Mouse (Mus musculus): ENCODE data around the gene Xxylt1. TPM values are rescaled to one million over a fixed set of nuclear protein-coding genes. Genes with fewer than 3 reads are reported as not detected.
A peak's percentile ranks its signal among the peaks of the same experiment; 100 is the strongest.

Xxylt1 gene
- polyA plus RNA-seq, 1 experiment from 2014 or later, result 13.7 TPM

DNA sequence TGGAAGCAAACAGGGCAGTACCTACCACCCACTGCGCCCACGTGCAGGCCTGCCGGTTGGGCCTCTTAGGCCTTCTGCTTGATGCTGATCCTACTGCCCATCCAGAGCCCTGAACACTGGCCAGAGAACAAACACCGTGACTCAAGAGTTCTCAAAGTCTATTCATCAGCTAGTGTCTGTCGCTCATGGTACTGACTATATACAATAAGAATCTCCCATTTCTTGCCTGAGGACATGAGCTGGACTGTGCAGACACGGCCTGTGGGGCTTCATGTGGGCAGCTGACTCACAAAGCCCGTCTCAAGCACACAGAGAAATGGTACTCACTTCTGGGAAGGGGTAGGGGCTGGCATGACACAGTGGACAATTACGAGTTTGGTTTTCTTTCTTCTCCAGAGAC is 125.1 kb downstream of the Xxylt1 start:
- peak overlapping the region; percentile 52; the same call in 1 of the 2 replicates for H3K27ac ChIP-seq (ENCODE audit: low read length)
- 89% methylated on average over 8 of the region's 8 CpGs for WGBS
- H3K36me3 ChIP-seq (ENCODE audit: control insufficient read depth, insufficient read depth, low read length), result no peaks in the 10 kb centered on the region
- no peaks in the 10 kb centered on the region for H3K9me3 ChIP-seq (replicated peaks; ENCODE audit: control insufficient read depth, low read length, poor library complexity, severe bottlenecking)
- ATAC-seq, result no peak
- H3K4me2 ChIP-seq (ENCODE audit: low read length), result no peak overlapping the region
- no peaks in the 10 kb centered on the region for H3K27me3 ChIP-seq (ENCODE audit: control insufficient read depth, insufficient read depth, low read depth, low read length)
- no peak overlapping the region for H3K4me3 ChIP-seq (ENCODE audit: low read depth, low read length)
- H3K4me1 ChIP-seq (ENCODE audit: control insufficient read depth, insufficient read depth, low read length), result no peaks in the 10 kb centered on the region
- H3K9ac ChIP-seq (ENCODE audit: low read depth, low read length), result no peak overlapping the region

DNA sequence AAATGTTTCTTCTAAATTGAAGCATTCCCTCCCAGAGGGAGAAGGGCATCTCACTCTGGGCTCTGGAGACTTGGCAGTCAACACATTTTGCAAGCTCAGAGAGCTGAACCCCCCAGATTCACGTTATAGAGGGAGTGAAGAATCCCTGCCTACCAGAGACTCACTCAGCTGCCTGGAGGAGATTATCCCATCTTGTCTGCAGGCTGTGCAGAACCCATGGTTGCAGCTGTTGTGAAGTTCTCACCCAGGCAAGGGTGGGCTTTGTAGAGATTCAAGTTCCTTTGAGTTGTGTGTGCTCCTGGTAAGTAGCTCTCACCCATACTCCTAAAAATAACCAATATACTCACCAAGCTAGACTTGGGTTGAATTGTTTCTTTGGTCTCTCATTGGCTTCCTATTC is 132.6 kb downstream of the Xxylt1 start:
- no peak overlapping the region for H3K27ac ChIP-seq (ENCODE audit: low read length)
- WGBS, result 76% methylated on average over 1 of the region's 1 CpGs
- no peaks in the 10 kb centered on the region for H3K4me1 ChIP-seq (ENCODE audit: control insufficient read depth, insufficient read depth, low read length)
- H3K36me3 ChIP-seq (ENCODE audit: control insufficient read depth, insufficient read depth, low read length), result no peaks in the 10 kb centered on the region
- no peak overlapping the region for H3K4me2 ChIP-seq (ENCODE audit: low read length)
- H3K9ac ChIP-seq (ENCODE audit: low read depth, low read length), result no peak overlapping the region
- ATAC-seq, result no peak
- H3K9me3 ChIP-seq (replicated peaks; ENCODE audit: control insufficient read depth, low read length, poor library complexity, severe bottlenecking), result no peaks in the 10 kb centered on the region
- no peak overlapping the region for H3K4me3 ChIP-seq (ENCODE audit: low read depth, low read length)
- no peaks in the 10 kb centered on the region for H3K27me3 ChIP-seq (ENCODE audit: control insufficient read depth, insufficient read depth, low read depth, low read length)

DNA sequence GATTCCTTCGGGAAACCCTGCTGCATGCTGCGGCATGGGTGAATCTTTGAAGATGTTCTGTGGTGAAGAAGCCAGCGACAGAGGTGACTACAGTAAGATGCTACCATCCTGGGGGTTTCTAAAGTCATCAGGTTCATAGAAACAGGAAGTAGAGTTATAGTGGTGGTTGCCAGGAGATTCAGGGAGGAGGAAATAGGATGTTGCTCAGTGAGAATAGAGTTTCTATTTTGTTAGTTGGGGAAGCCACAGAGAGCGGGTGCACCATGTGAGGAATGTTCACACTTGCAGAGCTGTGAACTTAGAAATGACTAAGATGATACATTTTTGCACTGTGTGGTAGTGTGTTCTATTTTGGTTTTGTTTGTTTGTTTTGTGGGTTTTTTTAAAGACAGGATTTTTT is 133.0 kb downstream of the Xxylt1 start:
- no peak overlapping the region for H3K9ac ChIP-seq (ENCODE audit: low read depth, low read length)
- 90% methylated on average over 4 of the region's 4 CpGs for WGBS

DNA sequence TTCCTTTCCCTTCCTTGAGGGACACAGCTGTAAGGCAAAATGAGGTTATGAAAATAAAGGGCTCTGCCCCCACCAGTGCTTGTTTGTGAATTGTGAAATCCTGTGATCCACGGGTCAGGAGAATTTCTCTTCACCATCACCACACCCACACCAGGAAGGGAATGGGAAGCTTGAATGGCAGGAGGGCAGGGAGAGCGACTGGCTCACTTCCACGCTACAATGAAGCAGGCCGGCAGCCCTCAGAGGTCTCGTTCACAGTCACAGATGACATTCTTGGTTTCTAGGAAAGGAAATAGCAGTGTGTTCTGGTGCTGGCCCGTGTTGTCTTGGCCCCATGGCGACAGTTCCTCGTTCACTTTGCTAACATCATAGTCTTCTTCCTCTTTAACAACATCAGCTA is 136.3 kb downstream of the Xxylt1 start:
- no peak overlapping the region for H3K27ac ChIP-seq (ENCODE audit: low read length)
- no peaks in the 10 kb centered on the region for H3K27me3 ChIP-seq (ENCODE audit: control insufficient read depth, insufficient read depth, low read depth, low read length)
- H3K9me3 ChIP-seq (replicated peaks; ENCODE audit: control insufficient read depth, low read length, poor library complexity, severe bottlenecking), result no peaks in the 10 kb centered on the region
- no peaks in the 10 kb centered on the region for H3K36me3 ChIP-seq (ENCODE audit: control insufficient read depth, insufficient read depth, low read length)
- ATAC-seq, result no peak
- no peaks in the 10 kb centered on the region for H3K4me1 ChIP-seq (ENCODE audit: control insufficient read depth, insufficient read depth, low read length)
- no peak overlapping the region for H3K9ac ChIP-seq (ENCODE audit: low read depth, low read length)
- 85% methylated on average over 8 of the region's 8 CpGs for WGBS
- H3K4me3 ChIP-seq (ENCODE audit: low read depth, low read length), result no peak overlapping the region
- no peak overlapping the region for H3K4me2 ChIP-seq (ENCODE audit: low read length)

More for the DNA sequence above, 133.0 kb downstream of the Xxylt1 start:
- H3K4me1 ChIP-seq (ENCODE audit: control insufficient read depth, insufficient read depth, low read length), result no peaks in the 10 kb centered on the region
- H3K27ac ChIP-seq (ENCODE audit: low read length), result no peak overlapping the region
- no peak overlapping the region for H3K4me3 ChIP-seq (ENCODE audit: low read depth, low read length)
- no peaks in the 10 kb centered on the region for H3K36me3 ChIP-seq (ENCODE audit: control insufficient read depth, insufficient read depth, low read length)
- no peaks in the 10 kb centered on the region for H3K9me3 ChIP-seq (replicated peaks; ENCODE audit: control insufficient read depth, low read length, poor library complexity, severe bottlenecking)
- no peaks in the 10 kb centered on the region for H3K27me3 ChIP-seq (ENCODE audit: control insufficient read depth, insufficient read depth, low read depth, low read length)
- ATAC-seq, result no peak
- no peak overlapping the region for H3K4me2 ChIP-seq (ENCODE audit: low read length)

DNA sequence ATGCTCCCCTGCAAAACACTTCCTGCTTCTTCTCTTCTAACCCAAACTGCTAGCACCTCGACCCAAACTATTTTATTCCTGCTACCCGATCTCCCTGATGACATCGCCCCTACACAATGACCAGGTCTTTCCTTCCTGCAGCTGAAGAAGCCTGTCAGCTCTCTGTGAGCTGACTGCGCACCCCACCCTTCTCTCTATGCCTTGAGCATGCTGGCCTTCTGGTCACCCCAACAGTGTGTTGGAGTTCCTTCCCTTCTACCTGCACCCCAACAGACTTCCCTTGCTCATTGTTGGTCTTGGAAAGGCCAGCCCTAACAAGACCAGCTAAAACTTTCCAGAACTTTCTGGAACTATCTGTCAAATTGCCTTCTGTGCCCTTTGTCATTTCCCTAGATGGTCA is 137.3 kb downstream of the Xxylt1 start:
- H3K4me1 ChIP-seq (ENCODE audit: control insufficient read depth, insufficient read depth, low read length), result no peaks in the 10 kb centered on the region
- H3K27me3 ChIP-seq (ENCODE audit: control insufficient read depth, insufficient read depth, low read depth, low read length), result no peaks in the 10 kb centered on the region
- H3K27ac ChIP-seq (ENCODE audit: low read length), result no peak overlapping the region
- no peak overlapping the region for H3K4me2 ChIP-seq (ENCODE audit: low read length)
- no peaks in the 10 kb centered on the region for H3K36me3 ChIP-seq (ENCODE audit: control insufficient read depth, insufficient read depth, low read length)
- ATAC-seq, result no peak
- WGBS, result 86% methylated on average over 4 of the region's 4 CpGs
- H3K9ac ChIP-seq (ENCODE audit: low read depth, low read length), result no peak overlapping the region
- no peaks in the 10 kb centered on the region for H3K9me3 ChIP-seq (replicated peaks; ENCODE audit: control insufficient read depth, low read length, poor library complexity, severe bottlenecking)
- no peak overlapping the region for H3K4me3 ChIP-seq (ENCODE audit: low read depth, low read length)

DNA sequence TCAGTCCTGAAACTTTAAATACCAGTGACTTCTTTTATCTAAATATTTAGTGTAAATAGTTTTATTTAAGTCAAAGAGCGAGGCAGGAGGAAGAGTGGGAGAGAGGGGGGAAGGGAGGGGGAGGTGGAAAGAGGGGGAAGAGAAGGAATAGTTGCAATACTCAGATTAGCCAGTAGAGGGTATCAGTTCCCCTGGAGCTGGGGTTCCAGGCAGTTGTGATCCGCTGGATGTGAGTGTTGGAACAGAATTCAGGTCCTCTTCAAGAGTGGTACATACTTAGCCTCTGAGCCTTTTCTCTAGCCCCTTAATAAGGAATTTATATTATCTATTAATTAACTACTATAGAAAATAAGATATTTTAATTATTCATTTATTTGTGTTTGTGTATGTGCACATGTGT is 140.5 kb downstream of the Xxylt1 start:
- Histone ChIP-seq H3K27me3 (ENCODE audit: control insufficient read depth, insufficient read depth, low read depth, low read length) (no peaks in the 10 kb centered on the region), H3K4me2 (ENCODE audit: low read length) (no peak overlapping the region), H3K4me1 (ENCODE audit: control insufficient read depth, insufficient read depth, low read length) (no peaks in the 10 kb centered on the region), H3K9ac (ENCODE audit: low read depth, low read length) (no peak overlapping the region), H3K27ac (ENCODE audit: low read length) (no peak overlapping the region), H3K9me3 (replicated peaks; ENCODE audit: control insufficient read depth, low read length, poor library complexity, severe bottlenecking) (no peaks in the 10 kb centered on the region), H3K36me3 (ENCODE audit: control insufficient read depth, insufficient read depth, low read length) (no peaks in the 10 kb centered on the region), H3K4me3 (ENCODE audit: low read depth, low read length) (no peak overlapping the region)
- ATAC-seq, result no peak
- 77% methylated on average over 2 of the region's 2 CpGs for WGBS

DNA sequence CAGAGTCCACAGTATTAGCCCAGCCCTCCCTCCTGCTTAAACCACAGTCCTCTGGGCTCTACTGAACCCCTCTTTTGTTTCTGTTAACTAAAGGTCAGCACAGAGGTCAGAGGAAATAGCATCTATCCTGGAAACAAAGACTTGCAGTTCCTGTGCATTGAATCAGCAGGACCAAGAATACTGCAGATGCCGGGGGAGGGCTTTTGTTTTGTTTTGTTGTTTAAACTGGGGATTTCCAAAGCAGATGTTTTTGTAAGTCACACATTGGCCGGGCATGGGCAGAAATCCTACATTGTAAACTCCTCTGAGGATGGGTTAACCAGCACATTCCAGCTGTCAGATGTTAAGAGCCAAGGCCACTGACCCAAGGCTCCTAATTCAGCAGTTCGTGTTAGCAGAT is 141.3 kb downstream of the Xxylt1 start:
- Histone ChIP-seq H3K9me3 (replicated peaks; ENCODE audit: control insufficient read depth, low read length, poor library complexity, severe bottlenecking) (no peaks in the 10 kb centered on the region), H3K36me3 (ENCODE audit: control insufficient read depth, insufficient read depth, low read length) (no peaks in the 10 kb centered on the region), H3K27me3 (ENCODE audit: control insufficient read depth, insufficient read depth, low read depth, low read length) (no peaks in the 10 kb centered on the region), H3K4me2 (ENCODE audit: low read length) (no peak overlapping the region), H3K9ac (ENCODE audit: low read depth, low read length) (no peak overlapping the region), H3K4me1 (ENCODE audit: control insufficient read depth, insufficient read depth, low read length) (no peaks in the 10 kb centered on the region), H3K4me3 (ENCODE audit: low read depth, low read length) (no peak overlapping the region), H3K27ac (ENCODE audit: low read length) (no peak overlapping the region)
- WGBS, result 6% methylated on average over 3 of the region's 3 CpGs
- ATAC-seq, result no peak

DNA sequence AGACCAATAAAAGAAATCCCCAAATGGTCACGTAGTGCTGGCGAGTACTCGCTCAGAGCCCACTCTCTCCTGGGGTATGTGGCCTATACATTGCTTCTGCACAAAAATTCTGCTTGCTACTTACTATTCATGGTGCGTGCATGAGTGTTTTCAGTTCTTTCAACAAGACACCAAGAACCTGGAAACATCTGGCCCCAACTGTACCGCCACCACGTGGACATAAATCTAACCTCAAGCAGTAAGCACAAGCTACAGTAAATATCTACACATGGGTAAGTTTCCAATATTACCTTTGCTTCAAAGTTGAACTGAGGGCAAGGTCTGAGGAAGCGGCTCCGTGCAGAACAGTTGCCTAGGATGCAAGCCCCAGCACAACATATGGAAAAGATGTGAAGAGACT is 142.0 kb downstream of the Xxylt1 start:
- no peak overlapping the region for H3K9ac ChIP-seq (ENCODE audit: low read depth, low read length)
- no peak overlapping the region for H3K27ac ChIP-seq (ENCODE audit: low read length)
- H3K27me3 ChIP-seq (ENCODE audit: control insufficient read depth, insufficient read depth, low read depth, low read length), result no peaks in the 10 kb centered on the region
- ATAC-seq, result no peak
- H3K4me2 ChIP-seq (ENCODE audit: low read length), result no peak overlapping the region
- H3K4me1 ChIP-seq (ENCODE audit: control insufficient read depth, insufficient read depth, low read length), result peaks cover 3% of the 10 kb centered on the region; the same call in 1 of the 2 replicates
- WGBS, result 77% methylated on average over 8 of the region's 8 CpGs
- H3K9me3 ChIP-seq (replicated peaks; ENCODE audit: control insufficient read depth, low read length, poor library complexity, severe bottlenecking), result no peaks in the 10 kb centered on the region
- H3K4me3 ChIP-seq (ENCODE audit: low read depth, low read length), result no peak overlapping the region
- no peaks in the 10 kb centered on the region for H3K36me3 ChIP-seq (ENCODE audit: control insufficient read depth, insufficient read depth, low read length)

DNA sequence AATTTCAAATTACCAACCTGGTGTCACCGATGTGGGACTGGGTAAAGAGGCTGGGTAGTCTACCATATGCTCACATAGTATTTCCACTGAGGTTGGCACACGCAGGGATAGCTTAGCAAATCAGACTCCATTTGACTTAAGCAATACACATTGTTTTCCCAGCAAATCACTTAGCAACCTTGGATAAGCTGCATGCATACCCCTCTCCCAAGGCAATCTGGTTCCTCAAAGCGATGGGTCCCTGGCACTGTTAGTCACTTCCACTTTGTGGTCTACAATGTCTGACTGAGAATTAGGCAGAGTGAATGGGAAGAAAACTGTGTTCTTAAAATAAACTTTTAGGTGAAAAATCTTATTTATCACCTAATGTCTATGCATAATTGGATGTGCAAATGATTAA is 142.6 kb downstream of the Xxylt1 start:
- Histone ChIP-seq H3K4me3 (ENCODE audit: low read depth, low read length) (no peak overlapping the region), H3K27me3 (ENCODE audit: control insufficient read depth, insufficient read depth, low read depth, low read length) (no peaks in the 10 kb centered on the region), H3K9me3 (replicated peaks; ENCODE audit: control insufficient read depth, low read length, poor library complexity, severe bottlenecking) (no peaks in the 10 kb centered on the region), H3K27ac (ENCODE audit: low read length) (no peak overlapping the region), H3K4me2 (ENCODE audit: low read length) (no peak overlapping the region), H3K36me3 (ENCODE audit: control insufficient read depth, insufficient read depth, low read length) (no peaks in the 10 kb centered on the region), H3K9ac (ENCODE audit: low read depth, low read length) (no peak overlapping the region), H3K4me1 (ENCODE audit: control insufficient read depth, insufficient read depth, low read length) (peaks cover 3% of the 10 kb centered on the region; the same call in 1 of the 2 replicates)
- no peak for ATAC-seq
- WGBS, result 79% methylated on average over 3 of the region's 3 CpGs

DNA sequence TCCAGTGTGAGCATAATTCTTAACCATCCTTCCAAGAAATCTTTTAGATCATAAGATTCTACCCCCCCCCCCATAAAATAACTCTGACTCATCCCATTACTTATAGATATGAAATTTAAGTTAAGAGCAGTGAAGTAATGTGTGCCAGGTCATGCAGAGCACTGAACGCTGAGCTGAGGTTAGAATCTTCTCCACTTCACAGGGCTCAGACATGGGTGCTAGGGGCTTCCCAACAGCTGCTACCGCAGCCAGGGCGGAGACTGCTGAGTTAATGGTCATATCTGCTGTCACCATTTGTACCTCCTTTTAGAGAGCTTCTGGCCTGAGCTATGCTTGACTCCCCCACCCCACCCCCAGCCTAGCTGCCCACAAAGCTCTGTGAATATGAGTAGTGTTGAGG is 143.6 kb downstream of the Xxylt1 start:
- Histone ChIP-seq H3K4me1 (ENCODE audit: control insufficient read depth, insufficient read depth, low read length) (peaks cover 3% of the 10 kb centered on the region; the same call in 1 of the 2 replicates), H3K27ac (ENCODE audit: low read length) (no peak overlapping the region), H3K4me2 (ENCODE audit: low read length) (no peak overlapping the region), H3K9me3 (replicated peaks; ENCODE audit: control insufficient read depth, low read length, poor library complexity, severe bottlenecking) (no peaks in the 10 kb centered on the region), H3K27me3 (ENCODE audit: control insufficient read depth, insufficient read depth, low read depth, low read length) (no peaks in the 10 kb centered on the region), H3K36me3 (ENCODE audit: control insufficient read depth, insufficient read depth, low read length) (no peaks in the 10 kb centered on the region), H3K9ac (ENCODE audit: low read depth, low read length) (no peak overlapping the region), H3K4me3 (ENCODE audit: low read depth, low read length) (no peak overlapping the region)
- 90% methylated on average over 3 of the region's 3 CpGs for WGBS
- ATAC-seq, result no peak

Measured in midbrain, embryonic 16.5 days (tissue).